ENCODE assay signal across 1 mouse cellular context in genomic region chr19:41933179-41934086, GRCm38 (mm10).
A peak's percentile ranks its signal among the peaks of the same experiment; 100 is the strongest.
TF ChIP-seq lines count a peak whose summit lies in the region.

TSS of gene Exosc1 (minus strand) at chr19:41933423.
TSS of gene Zdhhc16 (plus strand) at chr19:41933480.

TF ChIP-seq in MEL, 35 proteins besides CTCF, POLR2A, EP300 and RAD21 (continued from another document):
- peak; percentile 97 for TF ChIP-seq POLR2AphosphoS2 (IDR thresholded peaks at IDR 0.05; ENCODE audit: low read length)
- 0 out of 2 replicates have a peak, but pooled peaks have one; percentile 26 for TF ChIP-seq ETS1 (IDR thresholded peaks at IDR 0.05; ENCODE audit: low read depth, low read length)
- no peak for TF ChIP-seq TAL1 (IDR thresholded peaks at IDR 0.05; ENCODE audit: low read length)
- TF ChIP-seq USF2 (IDR thresholded peaks at IDR 0.05; ENCODE audit: borderline replicate concordance in 1 of 2, insufficient read depth in 1 of 2, low read depth in 1 of 2, low read length in 2 of 2), result no peak
- TF ChIP-seq ZKSCAN1 (IDR thresholded peaks at IDR 0.05; ENCODE audit: low read depth, low read length), result no peak
- peak; percentile 91 for TF ChIP-seq ZNF384 (IDR thresholded peaks at IDR 0.05; ENCODE audit: low read depth, low read length)
- TF ChIP-seq JUND (IDR thresholded peaks at IDR 0.05; ENCODE audit: low read depth, low read length), result no peak
- TF ChIP-seq GABPA (IDR thresholded peaks at IDR 0.05; ENCODE audit: low read depth, low read length), result no peak
- peak; percentile 88 for TF ChIP-seq USF1 (IDR thresholded peaks at IDR 0.05; ENCODE audit: low read depth, low read length)
- TF ChIP-seq HCFC1 (IDR thresholded peaks at IDR 0.05; ENCODE audit: low read depth, low read length), result peak; percentile 98
- TF ChIP-seq NELFE (IDR thresholded peaks at IDR 0.05; ENCODE audit: low read depth, low read length), result peak; percentile 95
- TF ChIP-seq TBP (IDR thresholded peaks at IDR 0.05; ENCODE audit: low read depth, low read length), result peak; percentile 83
